Mouse (Mus musculus) G1E (cell line): Measurements from ENCODE around the gene Gm10309.

Source experiments
- CTCF ChIP-seq: IDR thresholded peaks from 2 replicates; pipeline ENCODE4 v1.5.1; 2012; ENCODE audit warnings: low read depth, low read length, inconsistent platforms, mixed read lengths
- GATA2 ChIP-seq: IDR thresholded peaks from 2 replicates; pipeline ENCODE4 v1.6.1; 2012; ENCODE audit warnings: low read depth, low read length, inconsistent platforms, borderline replicate concordance

GRCm38 (mm10) chr17:86493891-86494420 lies 11.1 kb downstream of the Gm10309 start:
- TF ChIP-seq CTCF (no peak), GATA2 (no peak)
